8 mouse cellular contexts compared by ENCODE assay signal in the genomic region with DNA sequence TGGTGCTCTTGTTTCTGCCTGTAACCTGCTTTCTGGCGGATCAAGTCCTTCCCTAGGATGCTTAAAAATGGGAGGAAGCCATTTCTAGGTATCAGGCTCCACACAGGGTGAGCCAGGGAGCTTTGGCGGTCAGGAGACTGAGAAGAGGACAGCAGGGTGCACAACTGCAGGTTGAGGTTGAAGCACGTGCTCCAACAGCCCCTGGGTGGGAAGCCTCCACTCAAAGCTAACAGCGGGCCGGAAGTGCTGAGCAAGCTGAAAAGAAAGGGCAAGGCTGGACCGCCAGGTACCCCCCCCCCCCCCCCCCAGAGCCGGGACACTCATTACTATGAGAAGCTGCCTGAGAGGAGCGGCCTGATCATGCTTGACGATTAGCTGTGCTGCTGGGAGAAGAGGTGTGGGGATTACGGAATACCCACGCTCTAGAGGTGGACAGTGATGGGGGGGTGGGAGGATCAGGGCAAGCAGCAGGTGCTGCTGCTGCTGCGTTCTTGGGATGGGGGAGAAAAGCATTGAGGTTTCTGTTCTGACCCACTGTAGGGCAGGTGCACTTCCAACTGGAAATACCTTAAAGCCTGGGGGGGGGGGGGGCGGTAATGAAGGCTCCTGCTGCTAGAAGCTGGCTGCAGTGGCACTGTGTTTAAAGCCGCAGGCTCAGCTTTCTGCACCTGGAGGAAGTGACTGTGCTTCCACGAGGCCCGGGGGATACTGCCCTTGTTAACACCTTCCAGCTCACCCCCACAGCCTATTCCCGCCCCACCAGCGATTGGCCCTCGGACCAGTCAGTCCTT. TPM values are rescaled to one million over a fixed set of nuclear protein-coding genes. Genes with fewer than 3 reads are reported as not detected.
DNase-seq lines count a peak whose midpoint lies in the region; ATAC-seq lines count a peak whose summit lies in the region.

No protein-coding gene starts in this region.

- H3K4me1 ChIP-seq in hindbrain, embryonic 16.5 days (ENCODE audit: control insufficient read depth, insufficient read depth, low read depth, low read length), result peaks cover 10% of the 10 kb centered on the region; the same call in 1 of the 2 replicates
- H3K4me1 ChIP-seq in neural tube, embryonic 14.5 days (ENCODE audit: control insufficient read depth, insufficient read depth, low read length), result 0 out of 2 replicates have a peak, but pooled peaks cover 4% of the 10 kb centered on the region
- H3K4me1 ChIP-seq in intestine, embryonic 16.5 days (ENCODE audit: control insufficient read depth, insufficient read depth, low read length), result peaks cover 9% of the 10 kb centered on the region

- H3K9ac ChIP-seq in hindbrain, embryonic 16.5 days (ENCODE audit: low read depth, low read length), result peak overlapping the region; percentile 38; the same call in 1 of the 2 replicates
- H3K9ac ChIP-seq in neural tube, embryonic 14.5 days (replicated peaks; ENCODE audit: low read depth, low read length), result no peak overlapping the region
- H3K9ac ChIP-seq in intestine, embryonic 16.5 days (ENCODE audit: low read depth, low read length), result no peak overlapping the region

- H3K27me3 ChIP-seq in hindbrain, embryonic 16.5 days (replicated peaks; ENCODE audit: control insufficient read depth, insufficient read depth, low read length), result no peaks in the 10 kb centered on the region
- no peaks in the 10 kb centered on the region for H3K27me3 ChIP-seq in neural tube, embryonic 14.5 days (ENCODE audit: control insufficient read depth, insufficient read depth, low read length)
- H3K27me3 ChIP-seq in intestine, embryonic 16.5 days (replicated peaks; ENCODE audit: control insufficient read depth, insufficient read depth, low read length), result no peaks in the 10 kb centered on the region

- H3K4me2 ChIP-seq in hindbrain, embryonic 16.5 days (ENCODE audit: low read length), result peak overlapping the region; percentile 34
- H3K4me2 ChIP-seq in neural tube, embryonic 14.5 days (ENCODE audit: low read depth, low read length), result no peak overlapping the region; the same call in 1 of the 2 replicates
- no peak overlapping the region for H3K4me2 ChIP-seq in intestine, embryonic 16.5 days (ENCODE audit: low read depth, low read length)

- intact Hi-C loops in left cerebral cortex, postnatal 25 days (cut with DNase I), result no loop called here

- DNase-seq in embryo, embryonic 11 days, result peak; percentile 21
- no peak for DNase-seq in embryo, embryonic 10.5 days (ENCODE audit: low spot score)
- peak; percentile 58 for DNase-seq in ZHBTc4 (ENCODE audit: low read depth, low spot score)
- DNase-seq in gastrocnemius, postnatal 25 days, result no peak
- DNase-seq in left cerebral cortex, postnatal 25 days (ENCODE audit: low spot score in 2 of 2), result no peak

- peak; percentile 45; the same call in 1 of the 2 replicates for ATAC-seq in hindbrain, embryonic 16.5 days
- peak; percentile 49; the same call in 1 of the 2 replicates for ATAC-seq in neural tube, embryonic 14.5 days (ENCODE audit: low read depth)
- no peak for ATAC-seq in intestine, embryonic 16.5 days

- no peak overlapping the region for H3K27ac ChIP-seq in hindbrain, embryonic 16.5 days (ENCODE audit: low read depth, low read length)
- no peak overlapping the region for H3K27ac ChIP-seq in neural tube, embryonic 14.5 days (ENCODE audit: low read depth, low read length)
- H3K27ac ChIP-seq in intestine, embryonic 16.5 days (ENCODE audit: low read length), result no peak overlapping the region

- no peaks in the 10 kb centered on the region for H3K9me3 ChIP-seq in hindbrain, embryonic 16.5 days (ENCODE audit: control insufficient read depth, low read length)
- H3K9me3 ChIP-seq in neural tube, embryonic 14.5 days (ENCODE audit: control insufficient read depth, low read length), result no peaks in the 10 kb centered on the region
- H3K9me3 ChIP-seq in intestine, embryonic 16.5 days (ENCODE audit: control insufficient read depth, low read length), result no peaks in the 10 kb centered on the region

- 31% methylated on average over 18 of the region's 19 CpGs for WGBS in hindbrain, embryonic 16.5 days
- WGBS in neural tube, embryonic 14.5 days, result 39% methylated on average over 17 of the region's 19 CpGs
- WGBS in intestine, embryonic 16.5 days, result 22% methylated on average over 19 of the region's 19 CpGs

- H3K36me3 ChIP-seq in hindbrain, embryonic 16.5 days (ENCODE audit: control insufficient read depth, insufficient read depth, low read length), result no peaks in the 10 kb centered on the region
- no peaks in the 10 kb centered on the region for H3K36me3 ChIP-seq in neural tube, embryonic 14.5 days (ENCODE audit: control insufficient read depth, insufficient read depth, low read length)
- no peaks in the 10 kb centered on the region for H3K36me3 ChIP-seq in intestine, embryonic 16.5 days (ENCODE audit: control insufficient read depth, insufficient read depth, low read length)

- H3K4me3 ChIP-seq in hindbrain, embryonic 16.5 days (ENCODE audit: low read length), result no peak overlapping the region
- no peak overlapping the region for H3K4me3 ChIP-seq in neural tube, embryonic 14.5 days (ENCODE audit: low read depth, low read length)
- H3K4me3 ChIP-seq in intestine, embryonic 16.5 days (ENCODE audit: low read length), result no peak overlapping the region

RNA-seq across cellular contexts. Expression of gene Gm10842, which starts 4.7 kb away (rescaled TPM):
- not detected in 2 replicates for polyA plus RNA-seq in hindbrain, embryonic 16.5 days (2015; fragmentation: Nextera tagmentation; extraction: Ambion mirVana)
- polyA plus RNA-seq in neural tube, embryonic 14.5 days (2014; fragmentation: Nextera tagmentation; extraction: Ambion mirVana), result not detected in 2 replicates
- polyA plus RNA-seq in intestine, embryonic 16.5 days (2015; fragmentation: Nextera tagmentation; extraction: Ambion mirVana), result not detected in 2 replicates
- total RNA-seq in gastrocnemius, postnatal 25 days (2021), result not detected
- not detected for total RNA-seq in left cerebral cortex, postnatal 25 days (2021)

RNA-seq across cellular contexts. Expression of gene Mettl2, which starts 25.2 kb away (rescaled TPM):
- 30.3 and 31.2 TPM in 2 replicates for polyA plus RNA-seq in hindbrain, embryonic 16.5 days (2015; fragmentation: Nextera tagmentation; extraction: Ambion mirVana)
- polyA plus RNA-seq in neural tube, embryonic 14.5 days (2014; fragmentation: Nextera tagmentation; extraction: Ambion mirVana), result 31.9 and 33.9 TPM in 2 replicates
- polyA plus RNA-seq in intestine, embryonic 16.5 days (2015; fragmentation: Nextera tagmentation; extraction: Ambion mirVana), result 31.3 and 34.2 TPM in 2 replicates
- total RNA-seq in gastrocnemius, postnatal 25 days (2021), result 1 to 10 TPM; 6.7 to 6.8 TPM
- 10 to 100 TPM; 12.0 to 16.3 TPM for total RNA-seq in left cerebral cortex, postnatal 25 days (2021)

RNA-seq across cellular contexts. Expression of gene Tlk2, which starts 27.2 kb away (rescaled TPM):
- 12.4 and 16.7 TPM in 2 replicates for polyA plus RNA-seq in hindbrain, embryonic 16.5 days (2015; fragmentation: Nextera tagmentation; extraction: Ambion mirVana)
- polyA plus RNA-seq in neural tube, embryonic 14.5 days (2014; fragmentation: Nextera tagmentation; extraction: Ambion mirVana), result 27.8 and 31.2 TPM in 2 replicates
- 8.4 and 9.3 TPM in 2 replicates for polyA plus RNA-seq in intestine, embryonic 16.5 days (2015; fragmentation: Nextera tagmentation; extraction: Ambion mirVana)
- 10 to 100 TPM; 33.8 to 35.8 TPM for total RNA-seq in gastrocnemius, postnatal 25 days (2021)
- 10 to 100 TPM; 54.4 to 54.7 TPM for total RNA-seq in left cerebral cortex, postnatal 25 days (2021)

Comparison
In these comparisons a context has a peak if more than half of its experiments do, and no peak if none do; other contexts are left out.
1. DNase-seq: peak in embryo, embryonic 11 days (single experiment) and ZHBTc4 (single experiment); none in embryo, embryonic 10.5 days (single experiment), gastrocnemius, postnatal 25 days (single experiment) and left cerebral cortex, postnatal 25 days (0 of 2).